Mouse (Mus musculus): ENCODE data around the gene Gm7945. TPM values are rescaled to one million over a fixed set of nuclear protein-coding genes. Genes with fewer than 3 reads are reported as not detected.
"Not testable (repeated sequence)": the region's sequence is repeated elsewhere in the genome, so short reads cannot be mapped to it uniquely, and the experiment has no call there.

Gm7945 gene
- not detected in 2 replicates for polyA plus RNA-seq (2015; fragmentation: Nextera tagmentation; extraction: Ambion mirVana)

DNA sequence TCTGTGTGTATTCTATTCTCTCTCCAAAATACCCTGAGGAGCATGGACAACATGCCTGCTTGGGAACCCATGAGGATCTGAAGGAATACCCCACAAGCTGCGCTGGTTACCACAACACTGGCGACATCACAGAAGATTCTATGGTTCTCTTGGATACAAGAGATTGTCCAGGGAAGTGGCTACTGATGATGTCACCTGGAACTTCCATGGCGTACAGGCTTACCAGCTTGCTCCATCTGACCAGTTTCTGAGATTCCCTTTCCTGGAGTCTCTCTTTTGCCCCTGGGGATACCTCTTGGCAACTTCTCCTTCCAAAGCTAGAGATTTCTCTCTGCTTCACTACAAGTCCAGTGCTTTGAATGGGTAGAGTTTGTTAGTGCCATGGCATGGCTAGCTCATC lies at the start of gene Gm7945:
Gm7945 (minus strand) TSS at position 101 of the 400 bp plus-strand sequence.
- ATAC-seq; H3K9me3 ChIP-seq (replicated peaks); H3K36me3 ChIP-seq (ENCODE audit: poor library complexity, severe bottlenecking); H3K27ac ChIP-seq; H3K27me3 ChIP-seq; H3K4me3 ChIP-seq; H3K9ac ChIP-seq; H3K4me2 ChIP-seq; H3K4me1 ChIP-seq: not testable (repeated sequence)
- no CpG with 5 or more reads among the region's 3 CpGs for WGBS

DNA sequence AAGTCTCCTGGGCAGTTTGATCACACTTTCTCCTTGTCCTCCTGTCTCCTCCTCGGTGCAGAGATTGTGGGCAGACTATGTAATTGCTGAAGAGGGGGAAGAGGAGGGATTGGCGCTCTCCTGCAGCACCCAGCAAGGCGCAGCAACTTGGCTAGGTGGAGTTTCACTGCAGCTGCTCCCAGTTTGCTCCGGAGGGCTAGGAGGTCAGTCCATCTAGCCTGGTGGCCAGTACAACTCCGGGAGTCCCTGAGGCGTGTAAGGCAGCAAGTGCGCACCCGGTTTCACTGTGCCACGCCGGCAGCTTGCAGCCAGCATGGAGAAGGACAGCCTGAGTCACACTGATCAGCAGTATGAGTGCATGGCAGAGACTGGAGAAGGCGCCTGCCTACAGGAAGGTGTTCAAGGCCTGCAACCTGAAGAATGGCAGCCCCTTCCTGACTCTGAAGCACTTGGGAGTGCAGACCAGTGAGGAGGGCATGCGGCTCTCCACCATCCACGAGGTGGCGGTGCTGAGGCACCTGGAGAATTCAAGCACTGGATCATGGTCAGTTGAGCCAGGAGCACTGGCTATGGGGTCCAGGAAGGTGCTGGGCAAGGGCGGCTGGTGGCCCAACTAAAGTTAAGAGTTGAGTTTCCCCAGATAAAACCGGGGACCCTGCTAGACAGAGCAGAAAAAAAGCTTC lies 39.4 kb upstream of the Gm7945 start:
- not testable (repeated sequence) for H3K27me3 ChIP-seq; H3K9me3 ChIP-seq (replicated peaks); ATAC-seq; H3K4me3 ChIP-seq; H3K36me3 ChIP-seq (ENCODE audit: poor library complexity, severe bottlenecking); H3K27ac ChIP-seq; H3K4me1 ChIP-seq; H3K9ac ChIP-seq
- H3K4me2 ChIP-seq, result peak overlapping the region; percentile 35; the same call in 1 of the 2 replicates
- WGBS, result 9% methylated on average over 11 of the region's 16 CpGs

DNA sequence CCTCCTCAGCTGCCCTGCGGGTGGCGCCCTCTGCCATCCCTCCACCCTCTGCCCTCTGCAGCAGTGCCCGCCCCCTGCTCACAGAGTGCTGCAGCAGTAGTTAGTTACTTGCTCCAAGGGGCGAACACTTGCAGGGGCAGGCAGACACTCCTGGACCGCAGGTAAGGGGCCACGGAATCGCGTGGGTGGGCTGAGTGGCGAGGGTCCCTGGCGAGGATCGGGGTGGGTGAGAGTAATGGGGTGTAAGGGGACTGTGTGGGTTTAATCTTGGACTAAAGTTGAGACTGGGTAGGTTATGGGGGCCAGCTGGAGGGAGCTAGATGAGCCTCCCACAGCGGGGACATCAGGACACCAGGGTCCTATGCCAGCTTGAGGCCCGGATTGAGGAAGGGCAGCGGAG lies 38.5 kb upstream of the Gm7945 start:
- H3K27ac ChIP-seq; H3K9me3 ChIP-seq (replicated peaks); H3K4me1 ChIP-seq; H3K36me3 ChIP-seq (ENCODE audit: poor library complexity, severe bottlenecking); ATAC-seq; H3K9ac ChIP-seq; H3K4me3 ChIP-seq; H3K27me3 ChIP-seq: not testable (repeated sequence)
- 0 out of 2 replicates have a peak overlapping the region, but pooled peaks have one; percentile 35 for H3K4me2 ChIP-seq
- 12% methylated on average over 13 of the region's 14 CpGs for WGBS

DNA sequence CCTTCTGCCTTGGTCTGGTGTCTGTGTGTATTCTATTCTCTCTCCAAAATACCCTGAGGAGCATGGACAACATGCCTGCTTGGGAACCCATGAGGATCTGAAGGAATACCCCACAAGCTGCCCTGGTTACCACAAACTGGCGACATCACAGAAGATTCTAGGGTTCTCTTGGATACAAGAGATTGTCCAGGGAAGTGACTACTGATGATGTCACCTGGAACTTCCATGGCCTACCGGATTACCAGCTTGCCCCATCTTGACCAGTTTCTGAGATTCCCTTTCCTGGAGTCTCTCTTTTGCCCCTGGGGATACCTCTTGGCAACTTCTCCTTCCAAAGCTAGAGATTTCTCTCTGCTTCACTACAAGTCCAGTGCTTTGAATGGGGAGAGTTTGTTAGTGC lies 22.0 kb upstream of the Gm7945 start, which contains the start of gene Gm6482:
Gm6482 (minus strand) TSS at position 101 of the 400 bp plus-strand sequence.
- not testable (repeated sequence) for H3K36me3 ChIP-seq (ENCODE audit: poor library complexity, severe bottlenecking); H3K9ac ChIP-seq; H3K4me2 ChIP-seq; H3K27ac ChIP-seq; H3K27me3 ChIP-seq; H3K4me1 ChIP-seq; ATAC-seq; H3K4me3 ChIP-seq; H3K9me3 ChIP-seq (replicated peaks)
- WGBS, result no CpG with 5 or more reads among the region's 2 CpGs

DNA sequence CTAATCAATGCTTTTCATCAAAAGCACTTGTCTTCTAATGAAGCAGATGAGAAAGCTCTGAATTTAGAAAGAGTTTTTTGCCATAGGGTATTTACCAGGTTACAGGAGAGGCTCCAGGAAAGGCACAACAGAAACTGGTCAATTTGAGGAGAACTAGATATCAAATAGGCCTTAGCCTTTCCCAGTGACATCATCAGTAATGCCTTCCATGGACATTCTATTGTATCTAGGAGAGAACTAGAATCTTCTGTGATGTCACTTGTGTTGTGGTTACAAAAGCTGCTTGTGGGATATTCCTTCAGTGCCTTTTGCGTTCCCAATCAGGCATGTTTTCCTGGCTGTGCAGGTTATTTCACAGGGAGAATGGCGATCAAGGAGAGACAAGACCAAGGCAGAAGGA lies 37.9 kb downstream of the Gm7945 start, which contains the start of gene Gm5798:
Gm5798 (plus strand) TSS at position 301 of the 400 bp plus-strand sequence.
- not testable (repeated sequence) for H3K27me3 ChIP-seq; H3K9ac ChIP-seq; H3K4me1 ChIP-seq; ATAC-seq; H3K9me3 ChIP-seq (replicated peaks); H3K36me3 ChIP-seq (ENCODE audit: poor library complexity, severe bottlenecking); H3K4me3 ChIP-seq; H3K4me2 ChIP-seq; H3K27ac ChIP-seq
- WGBS, result 74% methylated on average over 2 of the region's 2 CpGs

Other genes starting within 250 kb of the Gm7945 start
- gene Mbl1, start 234.9 kb downstream of the Gm7945 start, polyA plus RNA-seq (2015; fragmentation: Nextera tagmentation; extraction: Ambion mirVana), result not detected in 2 replicates
- not detected in 2 replicates for gene Sftpd, start 201.2 kb downstream of the Gm7945 start, polyA plus RNA-seq (2015; fragmentation: Nextera tagmentation; extraction: Ambion mirVana)
- gene Gm2832, start 107.6 kb downstream of the Gm7945 start, polyA plus RNA-seq (2015; fragmentation: Nextera tagmentation; extraction: Ambion mirVana), result not detected in 2 replicates
- gene Gm5798, start 37.8 kb downstream of the Gm7945 start, polyA plus RNA-seq (2015; fragmentation: Nextera tagmentation; extraction: Ambion mirVana), result not detected in 2 replicates
- gene Gm6482, start 21.9 kb upstream of the Gm7945 start, polyA plus RNA-seq (2015; fragmentation: Nextera tagmentation; extraction: Ambion mirVana), result not detected in 2 replicates
- not detected in 2 replicates for gene Gm7954, start 67.1 kb upstream of the Gm7945 start, polyA plus RNA-seq (2015; fragmentation: Nextera tagmentation; extraction: Ambion mirVana)
- not detected in 2 replicates for gene Gm3486, start 103.1 kb upstream of the Gm7945 start, polyA plus RNA-seq (2015; fragmentation: Nextera tagmentation; extraction: Ambion mirVana)
- not detected in 2 replicates for gene Gm7970, start 169.2 kb upstream of the Gm7945 start, polyA plus RNA-seq (2015; fragmentation: Nextera tagmentation; extraction: Ambion mirVana)
- gene 1700049E17Rik2, start 186.8 kb upstream of the Gm7945 start, polyA plus RNA-seq (2015; fragmentation: Nextera tagmentation; extraction: Ambion mirVana), result not detected in 2 replicates
- not detected in 2 replicates for gene Gm3072, start 238.2 kb upstream of the Gm7945 start, polyA plus RNA-seq (2015; fragmentation: Nextera tagmentation; extraction: Ambion mirVana)